ENCODE assay signal across 7 mouse cellular contexts in the genomic region with DNA sequence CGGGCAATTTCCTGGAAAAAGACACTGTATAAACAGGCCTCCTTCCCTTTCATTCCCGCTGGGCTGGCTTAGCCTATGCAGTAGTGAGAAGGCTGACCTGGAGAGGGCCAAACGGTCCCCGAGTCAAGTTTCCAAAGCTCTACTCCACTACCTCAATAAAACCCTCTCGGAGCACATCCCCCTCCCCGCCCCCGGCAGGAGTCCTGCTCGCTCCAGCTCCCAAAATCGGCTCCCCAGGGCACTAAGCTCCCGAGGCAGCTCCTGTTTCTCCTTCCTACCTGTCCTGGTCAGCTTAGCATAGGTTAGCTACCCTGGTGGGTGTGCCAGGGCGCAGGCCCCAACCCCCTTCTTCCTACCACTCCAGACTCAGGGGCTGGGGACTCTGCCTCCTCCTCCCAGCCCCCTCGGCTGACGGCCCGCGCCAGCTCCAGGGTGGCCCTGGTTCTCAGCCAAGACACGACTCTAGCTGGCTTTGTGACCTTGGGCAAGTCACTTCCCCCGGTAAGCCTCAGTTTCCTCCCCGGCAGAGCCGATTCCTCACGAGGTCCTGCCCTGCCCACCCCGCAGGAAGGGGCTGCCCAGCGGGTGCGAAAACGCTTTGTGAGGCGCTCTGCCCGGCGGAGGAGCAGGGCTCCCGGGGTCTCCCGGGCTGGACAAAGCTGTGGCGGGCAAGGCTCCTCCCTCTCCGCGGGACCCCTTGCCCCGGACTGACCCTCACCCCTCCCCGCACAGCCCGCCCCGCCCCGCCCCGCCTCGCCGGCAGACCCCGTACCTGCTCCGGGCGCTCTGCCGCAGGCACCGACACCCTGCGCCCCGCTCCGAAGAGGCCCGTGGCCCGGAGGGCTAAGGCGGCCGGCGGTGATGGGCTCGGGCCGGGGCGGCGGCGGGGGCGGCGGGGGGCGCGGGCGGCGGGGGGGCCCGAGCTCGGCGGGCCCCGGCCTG. TPM values are rescaled to one million over a fixed set of nuclear protein-coding genes. Genes with fewer than 3 reads are reported as not detected.
DNase-seq lines count a peak whose midpoint lies in the region; ATAC-seq and TF ChIP-seq lines count a peak whose summit lies in the region.

No protein-coding gene starts in this region.

- TF ChIP-seq POLR2A in spleen, adult 2 months (IDR thresholded peaks at IDR 0.05; ENCODE audit: low read depth, low read length): no peak

- ATAC-seq in common myeloid progenitor, adult 5-6 weeks (replicated peaks; ENCODE audit: low read depth, poor library complexity, severe bottlenecking): peak; percentile 24
- peak; percentile 37 for ATAC-seq in limb, embryonic 11.5 days (ENCODE audit: insufficient number of reproducible peaks, low FRiP score, low TSS enrichment, low read depth)
- ATAC-seq in midbrain, embryonic 12.5 days (ENCODE audit: low FRiP score, low read depth): peak; percentile 65

- peak overlapping the region; percentile 80 for H3K4me3 ChIP-seq in limb, embryonic 11.5 days (ENCODE audit: low read depth, low read length)
- H3K4me3 ChIP-seq in midbrain, embryonic 12.5 days: peak overlapping the region; percentile 93
- H3K4me3 ChIP-seq in spleen, adult 2 months (ENCODE audit: extremely low read depth, insufficient read depth, insufficient read length): peak overlapping the region; percentile 57; the same call in 1 of the 2 replicates

- no peak for TF ChIP-seq CTCF in spleen, adult 2 months (IDR thresholded peaks at IDR 0.05; ENCODE audit: extremely low read depth, insufficient read depth, insufficient read length, insufficient replicate concordance)

- no peaks in the 10 kb centered on the region for H3K36me3 ChIP-seq in limb, embryonic 11.5 days (ENCODE audit: control insufficient read depth, insufficient read depth, low read length)
- no peaks in the 10 kb centered on the region for H3K36me3 ChIP-seq in midbrain, embryonic 12.5 days
- H3K36me3 ChIP-seq in spleen, adult 2 months (ENCODE audit: control insufficient read depth, insufficient read depth, low read length): no peaks in the 10 kb centered on the region

- H3K27me3 ChIP-seq in limb, embryonic 11.5 days (ENCODE audit: control insufficient read depth, insufficient read depth, low read length): no peaks in the 10 kb centered on the region
- no peaks in the 10 kb centered on the region for H3K27me3 ChIP-seq in midbrain, embryonic 12.5 days
- H3K27me3 ChIP-seq in spleen, adult 2 months (ENCODE audit: control insufficient read depth, insufficient read depth, low read length): peaks cover 6% of the 10 kb centered on the region; the same call in 1 of the 2 replicates

- peak overlapping the region; percentile 90 for H3K27ac ChIP-seq in limb, embryonic 11.5 days (replicated peaks; ENCODE audit: low read depth, low read length)
- H3K27ac ChIP-seq in midbrain, embryonic 12.5 days (replicated peaks): peak overlapping the region; percentile 94
- peak overlapping the region; percentile 21; the same call in 1 of the 2 replicates for H3K27ac ChIP-seq in spleen, adult 2 months (ENCODE audit: insufficient read depth, low read length)

- WGBS in limb, embryonic 11.5 days: 2% methylated on average over 33 of the region's 68 CpGs
- WGBS in midbrain, embryonic 12.5 days: under 1% methylated on average over 51 of the region's 68 CpGs
- 12% methylated on average over 55 of the region's 68 CpGs for WGBS in spleen, adult 2 months

- peak; percentile 38 to 45 for DNase-seq in adrenal gland, adult 18-20 months (ENCODE audit: low spot score in 2 of 2)
- peak; percentile 46 for DNase-seq in gastrocnemius, postnatal 25 days
- peak; percentile 55 for DNase-seq in induced T-regulatory cell, adult 2 months (ENCODE audit: low read depth)
- peak; percentile 80 for DNase-seq in limb, embryonic 11.5 days (ENCODE audit: low spot score)
- peak in 1 of 2 experiments; percentile 23 for DNase-seq in spleen, adult 2 months (ENCODE audit: low read depth in 1 of 2, low spot score in 2 of 2)

- H3K9me3 ChIP-seq in limb, embryonic 11.5 days (ENCODE audit: control insufficient read depth, low read length): no peaks in the 10 kb centered on the region
- H3K9me3 ChIP-seq in midbrain, embryonic 12.5 days: no peaks in the 10 kb centered on the region

- peak overlapping the region; percentile 75 for H3K4me2 ChIP-seq in limb, embryonic 11.5 days (ENCODE audit: low read depth, severe bottlenecking)
- peak overlapping the region; percentile 72 for H3K4me2 ChIP-seq in midbrain, embryonic 12.5 days (replicated peaks)

- peaks cover 5% of the 10 kb centered on the region; the same call in 1 of the 2 replicates for H3K4me1 ChIP-seq in limb, embryonic 11.5 days (ENCODE audit: control insufficient read depth, insufficient read depth, low read length)
- peaks cover 31% of the 10 kb centered on the region for H3K4me1 ChIP-seq in midbrain, embryonic 12.5 days
- H3K4me1 ChIP-seq in spleen, adult 2 months (ENCODE audit: control insufficient read depth, insufficient read depth, insufficient read length): peaks cover 4% of the 10 kb centered on the region; the same call in 1 of the 2 replicates

- H3K9ac ChIP-seq in limb, embryonic 11.5 days (ENCODE audit: low read length): peak overlapping the region; percentile 84
- peak overlapping the region; percentile 95 for H3K9ac ChIP-seq in midbrain, embryonic 12.5 days (replicated peaks)

RNA-seq across cellular contexts. Expression of a gene that starts 0.5 kb away (rescaled TPM):
- 10 to 100 TPM; 30.4 to 33.2 TPM for total RNA-seq in adrenal gland, adult 18-20 months (2021)
- total RNA-seq in common myeloid progenitor, adult 5-6 weeks (2017): 52.2 and 70.9 TPM in 2 replicates
- 10 to 100 TPM; 10.8 to 16.3 TPM for total RNA-seq in gastrocnemius, postnatal 25 days (2021)
- polyA plus RNA-seq in limb, embryonic 11.5 days (2014; fragmentation: Nextera tagmentation; extraction: Ambion mirVana): 36.6 and 39.3 TPM in 2 replicates
- polyA plus RNA-seq in midbrain, embryonic 12.5 days (2016; fragmentation: Nextera tagmentation; extraction: Ambion mirVana): 58.6 and 62.4 TPM in 2 replicates
- polyA plus RNA-seq in spleen, adult 2 months (2012; rRNA removed): 122 and 144 TPM in 2 replicates

Comparison
In these comparisons a context has a peak if more than half of its experiments do, and no peak if none do; other contexts are left out.
1. H3K27ac ChIP-seq: peak in every context shown above with its lines; median percentile 94 in midbrain, embryonic 12.5 days; 90 in limb, embryonic 11.5 days; 21 in spleen, adult 2 months.